ENCODE assay signal across 14 mouse cellular contexts in the genomic region with DNA sequence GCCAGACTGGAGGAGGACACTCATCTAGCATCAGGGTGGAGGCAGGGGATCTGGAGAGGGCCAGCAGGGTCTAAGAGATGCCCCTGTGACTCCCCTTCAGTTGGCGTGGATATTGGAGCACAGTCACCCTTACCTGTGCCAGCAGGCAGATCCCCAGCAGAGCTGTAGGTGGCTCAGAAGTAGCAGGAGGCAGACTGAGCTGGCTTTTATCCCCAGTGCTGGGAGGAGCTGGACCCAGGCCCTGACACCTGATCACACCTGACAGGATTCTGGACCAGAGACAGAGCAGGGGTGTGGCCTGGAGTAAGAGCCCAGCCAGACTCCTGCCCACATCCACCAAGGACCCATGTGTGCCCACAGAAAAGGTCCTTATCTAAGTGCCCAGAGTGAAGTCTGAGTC. TPM values are rescaled to one million over a fixed set of nuclear protein-coding genes. Genes with fewer than 3 reads are reported as not detected.
DNase-seq lines count a peak whose midpoint lies in the region; ATAC-seq and TF ChIP-seq lines count a peak whose summit lies in the region.
"Had no signal": no experiment of that assay in that cellular context is flagged by ENCODE, and none has a peak within 500 bp of the region (broad histone marks: within the 10 kb centered on the region; RNA-seq: fewer than 3 reads in every experiment).

No protein-coding gene starts in this region.

- intact Hi-C loops in gastrocnemius, adult 2 months (cut with DNase I), result loop anchor here (2.0 kb wide), 1 partner anchor 42 kb away; no protein-coding TSS in a partner anchor
- intact Hi-C loops in gastrocnemius, postnatal 14 days (cut with DNase I; ENCODE audit: low total_unique reads), result no loop called here
- intact Hi-C loops in left cerebral cortex, adult 2 months (cut with DNase I), result no loop called here

- H3K9ac ChIP-seq in limb, embryonic 12.5 days (replicated peaks), result no peak overlapping the region
- no peak overlapping the region for H3K9ac ChIP-seq in lung, postnatal 0 days (replicated peaks; ENCODE audit: low read depth)
- H3K9ac ChIP-seq: hindbrain, embryonic 14.5 days; neural tube, embryonic 12.5 days had no signal

- H3K27ac ChIP-seq in gastrocnemius, adult 2 months, result no peak overlapping the region
- peak overlapping the region; percentile 50 for H3K27ac ChIP-seq in left cerebral cortex, adult 2 months
- peak overlapping the region; percentile 9; the same call in 1 of the 2 replicates for H3K27ac ChIP-seq in limb, embryonic 12.5 days
- H3K27ac ChIP-seq in lung, postnatal 0 days (ENCODE audit: low read length), result no peak overlapping the region
- H3K27ac ChIP-seq: hindbrain, embryonic 14.5 days; neural tube, embryonic 12.5 days had no signal

- H3K4me3 ChIP-seq in gastrocnemius, adult 2 months, result no peak overlapping the region
- no peak overlapping the region for H3K4me3 ChIP-seq in left cerebral cortex, adult 2 months
- no peak overlapping the region for H3K4me3 ChIP-seq in limb, embryonic 12.5 days (replicated peaks)
- no peak overlapping the region for H3K4me3 ChIP-seq in lung, postnatal 0 days (ENCODE audit: low read depth, low read length)
- H3K4me3 ChIP-seq: neural tube, embryonic 12.5 days had no signal

- peaks cover 11% of the 10 kb centered on the region; the same call in 1 of the 2 replicates for H3K4me1 ChIP-seq in limb, embryonic 12.5 days (replicated peaks)
- H3K4me1 ChIP-seq in lung, postnatal 0 days (ENCODE audit: insufficient read depth, low read depth, low read length), result no peaks in the 10 kb centered on the region
- H3K4me1 ChIP-seq: neural tube, embryonic 12.5 days had no signal

- no peaks in the 10 kb centered on the region for H3K9me3 ChIP-seq in limb, embryonic 12.5 days
- H3K9me3 ChIP-seq in lung, postnatal 0 days (ENCODE audit: low read length), result no peaks in the 10 kb centered on the region
- H3K9me3 ChIP-seq: neural tube, embryonic 12.5 days had no signal

- peak; percentile 55 for DNase-seq in gastrocnemius, adult 2 months
- DNase-seq in gastrocnemius, postnatal 14 days, result no peak
- no peak for DNase-seq in left cerebral cortex, adult 2 months (ENCODE audit: extremely low spot score in 1 of 2, low spot score in 2 of 2)
- no peak for DNase-seq in left cerebral cortex, adult 11 months (ENCODE audit: low spot score)
- DNase-seq in cerebellum, adult 8-10 months, result peak; percentile 70
- DNase-seq in urinary bladder, adult 2 months (ENCODE audit: low spot score), result no peak
- DNase-seq in lung, postnatal 0 days (ENCODE audit: low spot score), result no peak
- DNase-seq: gastrocnemius, postnatal 36 days; lung, postnatal 10 days; midbrain, embryonic 14.5 days had no signal

- H3K4me2 ChIP-seq in limb, embryonic 12.5 days, result no peak overlapping the region
- no peak overlapping the region for H3K4me2 ChIP-seq in lung, postnatal 0 days (replicated peaks; ENCODE audit: low read depth, low read length)
- H3K4me2 ChIP-seq: hindbrain, embryonic 14.5 days; liver, embryonic 11.5 days; neural tube, embryonic 12.5 days had no signal

- no peaks in the 10 kb centered on the region for H3K27me3 ChIP-seq in limb, embryonic 12.5 days
- H3K27me3 ChIP-seq in lung, postnatal 0 days (replicated peaks; ENCODE audit: insufficient read depth, low read length), result no peaks in the 10 kb centered on the region
- H3K27me3 ChIP-seq: neural tube, embryonic 12.5 days had no signal

- TF ChIP-seq EP300 in lung, postnatal 0 days (IDR thresholded peaks at IDR 0.05), result no peak

- no peak for TF ChIP-seq CTCF in gastrocnemius, adult 2 months (IDR thresholded peaks at IDR 0.05)
- no peak for TF ChIP-seq CTCF in left cerebral cortex, adult 2 months (IDR thresholded peaks at IDR 0.05)
- TF ChIP-seq CTCF in lung, postnatal 0 days (IDR thresholded peaks at IDR 0.05), result no peak

- peaks cover 16% of the 10 kb centered on the region for H3K36me3 ChIP-seq in limb, embryonic 12.5 days
- H3K36me3 ChIP-seq in lung, postnatal 0 days (ENCODE audit: insufficient read depth, low read length), result no peaks in the 10 kb centered on the region; the same call in 1 of the 2 replicates

- WGBS in limb, embryonic 12.5 days, result 79% methylated on average over 1 of the region's 1 CpGs
- WGBS in lung, postnatal 0 days, result 92% methylated on average over 1 of the region's 1 CpGs

- ATAC-seq in limb, embryonic 12.5 days (ENCODE audit: insufficient number of reproducible peaks, insufficient read depth, low FRiP score, low TSS enrichment, low read depth), result no peak
- ATAC-seq in lung, postnatal 0 days, result no peak

RNA-seq across cellular contexts. Expression of gene Agpat3, which starts 31.8 kb away (rescaled TPM):
- 100 to 1,000 TPM; 108 to 135 TPM for total RNA-seq in gastrocnemius, adult 2 months (2021)
- 100 to 1,000 TPM; 160 to 164 TPM for total RNA-seq in gastrocnemius, postnatal 14 days (2021)
- 100 to 1,000 TPM; 246 to 255 TPM for total RNA-seq in left cerebral cortex, adult 2 months (2021)
- 48.7 and 52.7 TPM in 2 replicates for polyA plus RNA-seq in limb, embryonic 12.5 days (2016; fragmentation: Nextera tagmentation; extraction: Ambion mirVana)
- 75.1 and 81.3 TPM in 2 replicates for polyA plus RNA-seq in urinary bladder, adult 2 months (2012; rRNA removed)
- 119 and 129 TPM in 2 replicates for polyA plus RNA-seq in lung, postnatal 0 days (2015; fragmentation: Nextera tagmentation; extraction: Ambion mirVana)

Comparison
In these comparisons a context has a peak if more than half of its experiments do, and no peak if none do; other contexts are left out.
1. DNase-seq: peak in gastrocnemius, adult 2 months (single experiment) and cerebellum, adult 8-10 months (single experiment); none in gastrocnemius, postnatal 14 days (single experiment), left cerebral cortex, adult 2 months (0 of 2), left cerebral cortex, adult 11 months (single experiment), urinary bladder, adult 2 months (single experiment) and lung, postnatal 0 days (single experiment).
2. H3K27ac ChIP-seq: peak in left cerebral cortex, adult 2 months (single experiment) and limb, embryonic 12.5 days (single experiment); none in gastrocnemius, adult 2 months (single experiment) and lung, postnatal 0 days (single experiment).